Mouse (Mus musculus): ENCODE data around the gene Ube2i. TPM values are rescaled to one million over a fixed set of nuclear protein-coding genes. Genes with fewer than 3 reads are reported as not detected.
"Not testable (repeated sequence)": the region's sequence is repeated elsewhere in the genome, so short reads cannot be mapped to it uniquely, and the experiment has no call there.

Gene Ube2i
- total RNA-seq, 1 experiment from 2014 or later: 232 TPM

GRCm38 (mm10) chr17:25253760-25254159, 20.7 kb downstream of the Ube2i start:
- DNase-seq: no peak

- no peak for DNase-seq
Measured at GRCm38 (mm10) chr17:25252643-25253042, 21.8 kb downstream of the Ube2i start.

GRCm38 (mm10) chr17:25250181-25250835, 24.1 kb downstream of the Ube2i start:
- no peak for DNase-seq

GRCm38 (mm10) chr17:25248033-25248750, 26.2 kb downstream of the Ube2i start:
- DNase-seq: no peak

GRCm38 (mm10) chr17:25244239-25244638, 30.2 kb downstream of the Ube2i start:
- DNase-seq: no peak

GRCm38 (mm10) chr17:25243131-25243780, 31.2 kb downstream of the Ube2i start:
- DNase-seq: no peak

- DNase-seq: peak; percentile 92
Measured at GRCm38 (mm10) chr17:25239695-25240636, 34.5 kb downstream of the Ube2i start, which contains the start of the genes Gnptg and Tsr3. Gene Gnptg, minus strand, starts transcription at chr17:25240124. Gene Tsr3, plus strand, starts transcription at chr17:25240170.

- DNase-seq: no peak
Measured at GRCm38 (mm10) chr17:25235635-25236034, 38.8 kb downstream of the Ube2i start.

GRCm38 (mm10) chr17:25231621-25232020, 42.8 kb downstream of the Ube2i start:
- not testable (repeated sequence) for DNase-seq

GRCm38 (mm10) chr17:25230700-25231099, 43.7 kb downstream of the Ube2i start:
- no peak for DNase-seq

GRCm38 (mm10) chr17:25230014-25230655, 44.3 kb downstream of the Ube2i start:
- DNase-seq: not testable (repeated sequence)

GRCm38 (mm10) chr17:25227991-25228390, 46.4 kb downstream of the Ube2i start:
- DNase-seq: no peak

GRCm38 (mm10) chr17:25225659-25226058, 48.8 kb downstream of the Ube2i start:
- no peak for DNase-seq

- no peak for DNase-seq
Measured at GRCm38 (mm10) chr17:25224586-25225222, 49.7 kb downstream of the Ube2i start.

GRCm38 (mm10) chr17:25222951-25223601, 51.3 kb downstream of the Ube2i start:
- DNase-seq: no peak

- peak; percentile 32 for DNase-seq
Measured at GRCm38 (mm10) chr17:25222504-25222940, 51.9 kb downstream of the Ube2i start.

- peak; percentile 87 for DNase-seq
Measured at GRCm38 (mm10) chr17:25221821-25222503, 52.5 kb downstream of the Ube2i start.

GRCm38 (mm10) chr17:25220746-25221145, 53.7 kb downstream of the Ube2i start:
- DNase-seq: no peak

- no peak for DNase-seq
Measured at GRCm38 (mm10) chr17:25219492-25220295, 54.7 kb downstream of the Ube2i start.
